Mouse (Mus musculus): Measurements from ENCODE around the gene Tmppe.

DNA sequence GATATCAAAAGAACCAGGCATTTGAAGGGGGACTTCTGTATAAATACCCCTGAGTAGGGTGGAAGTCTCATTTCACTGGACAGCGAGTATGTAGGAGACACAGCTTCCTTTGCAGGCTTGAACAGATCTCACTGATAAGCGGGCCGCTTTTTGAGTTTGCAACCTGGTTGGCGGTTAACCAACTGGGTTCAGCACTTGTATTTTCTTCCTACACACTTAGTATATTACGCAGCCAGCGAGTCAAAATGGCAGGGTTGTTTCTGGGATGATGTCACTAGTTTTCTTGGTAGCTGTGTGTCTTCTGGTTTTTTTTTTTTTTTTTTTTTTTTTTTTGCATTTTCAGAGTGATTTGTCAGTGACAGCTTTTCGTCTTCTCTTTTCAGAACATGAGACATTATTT lies 20.9 kb downstream of the Tmppe start:
- TF ChIP-seq CTCF (IDR thresholded peaks at IDR 0.05; ENCODE audit: low read depth, low read length) (no peak), POLR2A (IDR thresholded peaks at IDR 0.05; ENCODE audit: extremely low read depth, insufficient read depth, low read length) (no peak)

Data from liver, adult 2 months (tissue).